Mouse (Mus musculus): ENCODE data around the gene Krtap12-1. TPM values are rescaled to one million over a fixed set of nuclear protein-coding genes. Genes with fewer than 3 reads are reported as not detected.
"Not testable (repeated sequence)": the region's sequence is repeated elsewhere in the genome, so short reads cannot be mapped to it uniquely, and the experiment has no call there.

The Krtap12-1 gene
- not detected for total RNA-seq (2021)

DNA sequence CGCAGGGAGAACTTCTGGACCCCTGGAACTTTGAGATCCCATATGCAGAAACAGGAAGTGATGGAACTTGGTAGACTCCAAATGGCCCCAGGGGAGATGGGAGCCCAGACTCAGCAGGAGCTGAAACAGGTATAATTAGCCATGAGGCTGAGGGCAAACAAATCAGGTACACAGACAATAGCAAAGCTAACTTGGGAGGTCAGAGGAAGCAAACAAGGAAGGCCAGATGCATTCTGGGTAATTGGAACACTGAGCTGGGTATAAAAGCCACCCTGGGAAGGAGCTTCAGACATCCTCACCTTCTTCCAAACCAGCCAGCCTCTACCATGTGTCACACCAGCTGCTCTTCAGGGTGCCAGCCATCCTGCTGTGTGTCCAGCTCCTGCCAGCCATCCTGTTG lies at the start of gene Krtap12-1:
Krtap12-1 (plus strand) TSS at position 301 of the 400 bp plus-strand sequence.
- DNase-seq: not testable (repeated sequence)

DNA sequence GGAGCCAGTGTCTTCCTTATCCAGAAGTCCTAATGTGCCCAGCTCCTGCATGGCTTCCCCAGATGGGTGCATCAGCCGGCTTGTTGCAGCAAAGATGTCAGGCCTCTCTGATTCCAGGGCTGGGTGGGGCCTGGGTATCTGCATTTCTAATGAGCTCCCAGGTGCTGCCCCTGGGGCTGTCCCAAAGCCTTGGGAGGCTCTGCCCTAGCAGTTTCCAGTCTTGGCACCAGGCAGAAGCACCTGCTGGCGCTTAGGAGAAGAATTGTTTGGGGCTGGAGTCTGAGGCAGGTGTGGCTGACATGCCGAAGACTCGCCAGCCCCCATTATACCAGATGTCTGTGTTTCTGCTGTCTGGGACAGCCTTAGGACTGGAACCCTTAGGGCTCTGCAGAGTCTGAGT lies 49.7 kb upstream of the Krtap12-1 start:
- DNase-seq: no peak

DNA sequence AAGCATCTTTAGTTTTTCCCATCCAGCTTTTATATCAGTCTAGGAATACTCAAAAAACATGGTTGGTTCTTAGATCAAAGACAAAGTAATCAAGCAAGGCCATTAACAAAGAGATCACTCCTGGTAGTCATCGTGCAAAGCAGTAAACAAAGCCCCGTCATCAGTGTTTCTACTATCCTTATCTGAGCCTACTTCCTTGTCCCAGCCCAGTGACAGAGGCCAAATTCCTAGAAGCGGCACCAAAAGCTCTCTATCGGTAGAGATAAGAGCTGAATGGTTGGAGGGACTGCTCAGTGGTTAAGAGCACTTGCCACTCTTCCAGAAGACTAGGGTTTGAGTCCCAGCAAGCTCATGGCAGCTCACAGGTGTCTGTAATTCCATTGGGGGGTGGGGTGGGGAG lies 48.9 kb upstream of the Krtap12-1 start:
- no peak for DNase-seq

GRCm38 (mm10) chr10:77673765-77674164 lies 46.6 kb upstream of the Krtap12-1 start:
- DNase-seq: no peak

GRCm38 (mm10) chr10:77677562-77677961 lies 42.8 kb upstream of the Krtap12-1 start:
- DNase-seq: no peak

GRCm38 (mm10) chr10:77682994-77683393 lies 37.4 kb upstream of the Krtap12-1 start:
- no peak for DNase-seq

DNA sequence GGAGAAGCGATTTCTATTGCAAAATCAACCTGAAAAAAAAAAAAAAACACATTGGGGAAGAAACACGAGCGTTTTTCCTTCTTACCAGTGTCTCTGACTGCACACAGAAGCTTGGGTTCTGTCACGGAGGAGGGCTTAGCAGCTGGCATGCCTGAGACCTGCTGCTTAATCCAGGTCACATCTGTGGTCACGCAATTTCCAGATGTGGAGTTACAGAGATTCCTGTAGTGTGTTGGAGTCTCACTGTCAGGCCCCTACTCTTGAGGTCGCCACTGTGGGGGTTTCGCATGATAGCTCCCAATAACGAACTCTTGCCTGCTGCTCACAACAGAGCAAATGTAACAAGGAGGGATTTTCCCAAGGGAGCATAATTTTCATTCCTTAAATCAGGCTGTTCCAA lies 36.2 kb upstream of the Krtap12-1 start:
- no peak for DNase-seq

GRCm38 (mm10) chr10:77685895-77686664 lies 34.3 kb upstream of the Krtap12-1 start, which contains the start of gene Tspear:
TSS of gene Tspear (plus strand) at chr10:77686569.
- DNase-seq: no peak

DNA sequence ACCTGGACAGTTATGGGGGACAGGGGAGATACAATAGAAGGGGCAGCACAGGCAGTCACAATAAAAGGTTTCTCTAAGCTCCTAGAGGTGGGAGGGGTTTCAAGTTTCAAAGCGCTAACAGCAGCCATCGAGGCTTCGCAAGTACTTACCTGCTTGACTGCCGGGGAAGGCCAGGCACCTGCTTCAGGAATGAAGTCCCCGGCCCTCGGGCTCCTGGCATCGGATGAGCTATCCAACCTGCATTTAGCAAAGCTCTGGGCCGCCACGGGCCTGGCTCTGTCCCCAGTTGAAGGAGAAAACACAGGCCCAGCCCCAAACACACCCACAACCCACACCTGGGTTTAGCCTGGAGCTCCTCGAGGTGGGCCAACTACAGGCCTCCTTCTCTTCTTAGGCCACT lies 33.4 kb upstream of the Krtap12-1 start:
- no peak for DNase-seq

GRCm38 (mm10) chr10:77690356-77690807 lies 30.0 kb upstream of the Krtap12-1 start, which contains the start of gene Gm19402:
TSS of gene Gm19402 (minus strand) at chr10:77690757.
- DNase-seq: not testable (repeated sequence)

- DNase-seq: no peak
These were observed 23.3 kb upstream of the Krtap12-1 start, which contains the start of gene Gm9508 for GRCm38 (mm10) chr10:77697133-77697532. TSS of gene Gm9508 (minus strand) at chr10:77697233.

GRCm38 (mm10) chr10:77706326-77706725 lies 14.1 kb upstream of the Krtap12-1 start, which contains the start of gene Gm10272:
TSS of gene Gm10272 (plus strand) at chr10:77706626.
- no peak for DNase-seq

DNA sequence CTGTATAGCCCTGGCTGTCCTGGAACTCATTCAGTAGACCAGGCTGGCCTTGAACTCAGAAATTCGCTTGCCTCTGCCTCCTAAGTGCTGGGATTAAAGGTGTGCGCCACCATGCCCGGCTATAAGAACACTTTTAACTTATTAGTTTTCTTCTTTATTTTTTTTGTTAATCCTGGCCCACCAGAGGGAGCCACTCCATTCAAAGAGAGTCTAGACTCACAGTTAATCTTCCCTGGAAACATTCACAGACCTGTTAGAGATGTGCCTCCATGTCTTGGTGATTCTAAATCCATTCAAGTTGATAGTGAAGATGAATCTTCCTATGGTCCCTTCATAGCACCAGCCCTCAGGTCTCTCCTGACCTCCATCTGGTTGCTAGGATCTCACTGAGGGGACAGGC lies 10.6 kb upstream of the Krtap12-1 start:
- DNase-seq: no peak

DNA sequence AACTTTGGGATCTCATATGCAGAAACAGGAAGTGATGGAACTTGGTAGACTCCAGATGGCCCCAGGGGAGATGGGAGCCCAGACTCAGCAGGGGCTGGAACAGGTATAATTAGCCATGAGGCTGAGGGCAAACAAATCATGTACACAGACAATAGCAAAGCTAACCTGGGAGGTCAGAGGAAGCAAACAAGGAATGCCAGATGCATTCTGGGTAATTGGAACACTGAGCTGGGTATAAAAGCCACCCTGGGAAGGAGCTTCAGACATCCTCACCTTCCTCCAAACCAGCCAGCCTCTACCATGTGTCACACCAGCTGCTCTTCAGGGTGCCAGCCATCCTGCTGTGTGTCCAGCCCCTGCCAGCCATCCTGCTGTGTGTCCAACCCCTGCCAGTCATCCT lies 9.2 kb upstream of the Krtap12-1 start, which contains the start of gene Gm10024:
Gm10024 (plus strand) TSS at position 301 of the 400 bp plus-strand sequence.
- not testable (repeated sequence) for DNase-seq

GRCm38 (mm10) chr10:77713734-77714133 lies 6.7 kb upstream of the Krtap12-1 start:
- DNase-seq: no peak

GRCm38 (mm10) chr10:77715507-77715906 lies 4.9 kb upstream of the Krtap12-1 start, which contains the start of gene Gm10142:
TSS of gene Gm10142 (plus strand) at chr10:77715807.
- DNase-seq: no peak

GRCm38 (mm10) chr10:77724855-77725254 lies 4.5 kb downstream of the Krtap12-1 start:
- DNase-seq: no peak

- no peak for DNase-seq
These were observed 5.8 kb downstream of the Krtap12-1 start, which contains the start of gene Gm10100 for GRCm38 (mm10) chr10:77726186-77726585. TSS of gene Gm10100 (plus strand) at chr10:77726486.

DNA sequence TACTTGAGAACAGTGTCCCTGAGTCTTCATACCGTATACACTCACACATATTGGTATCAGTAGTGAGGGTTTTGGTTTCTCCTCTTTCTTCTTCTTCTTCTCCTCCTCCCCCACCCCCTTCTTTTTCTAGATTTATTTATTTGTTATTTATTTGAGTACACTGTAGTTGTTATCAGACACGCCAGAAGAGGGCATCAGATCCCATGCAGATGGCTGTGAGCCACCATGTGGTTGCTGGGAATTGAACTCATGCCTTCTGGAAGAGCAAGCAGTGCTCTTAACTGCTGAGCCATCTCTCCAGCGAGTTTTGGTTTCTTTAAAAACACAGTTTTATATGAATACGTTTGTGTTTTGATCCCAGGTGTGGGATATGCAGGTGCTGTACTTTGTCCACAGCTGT lies 7.9 kb downstream of the Krtap12-1 start:
- no peak for DNase-seq

- no peak for DNase-seq
These were observed 8.8 kb downstream of the Krtap12-1 start for GRCm38 (mm10) chr10:77729241-77729640.

- no peak for DNase-seq
These were observed 15.5 kb downstream of the Krtap12-1 start for GRCm38 (mm10) chr10:77735928-77736327.

DNA sequence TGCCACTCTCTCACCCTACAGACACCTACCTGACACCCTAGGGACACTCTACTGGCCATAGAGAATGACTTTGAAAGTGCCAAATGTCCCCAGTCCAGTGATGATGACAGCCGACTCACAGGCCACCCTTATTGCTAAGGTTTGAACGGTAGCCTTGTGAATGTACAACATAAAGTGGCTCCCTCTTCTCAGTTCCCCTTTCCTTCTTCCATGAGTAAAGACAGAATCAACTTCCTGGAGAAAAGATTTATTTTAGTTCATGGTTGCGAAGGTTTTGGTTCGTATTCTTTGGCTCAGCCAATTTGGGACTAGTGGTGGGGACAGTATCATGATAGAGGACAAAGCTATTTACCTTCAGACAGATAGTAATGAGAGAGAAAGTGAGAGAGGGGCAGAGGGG lies 18.5 kb downstream of the Krtap12-1 start:
- DNase-seq: no peak

GRCm38 (mm10) chr10:77741924-77742688 lies 21.7 kb downstream of the Krtap12-1 start, which contains the start of gene Gm18596:
TSS of gene Gm18596 (minus strand) at chr10:77742638.
- peak in 1 of 2 experiments; percentile 12 for DNase-seq

Measured in layer of hippocampus, postnatal 36 days (tissue).